Mouse (Mus musculus) lung, postnatal 0 days (tissue): ENCODE measurements around the gene H2afb3. TPM values are rescaled to one million over a fixed set of nuclear protein-coding genes. Genes with fewer than 3 reads are reported as not detected.

Source experiments
- ATAC-seq: fragments of 200-750 bp; cut with Nextera tagmentation; 2 replicates; pipeline ENCODE4 v1.8.0; 2017; ENCODE audit warnings: moderate library complexity
- DNase-seq: peaks from one replicate; pipeline ENCODE4 v3.0.0-alpha.2; 2016; ENCODE audit warnings: low spot score
- H3K27ac ChIP-seq: fragments of 300-500 bp; sonication (generic); 2 replicates; pipeline ENCODE4 v1.5.1; 2014; ENCODE audit warnings: antibody characterized with exemption, mild to moderate bottlenecking, low read length, mixed read lengths
- H3K27me3 ChIP-seq: fragments of 300-500 bp; sonication (generic); replicated peaks from 2 replicates; pipeline ENCODE4 v1.6.1; 2014; ENCODE audit warnings: low read length, mixed read lengths; ENCODE audit not compliant: insufficient read depth
- H3K36me3 ChIP-seq: fragments of 300-500 bp; sonication (generic); 2 replicates; pipeline ENCODE4 v1.6.1; 2014; ENCODE audit warnings: low read length, mixed read lengths; ENCODE audit not compliant: insufficient read depth
- H3K4me1 ChIP-seq: fragments of 300-500 bp; sonication (generic); 2 replicates; pipeline ENCODE4 v1.6.1; 2014; ENCODE audit warnings: antibody characterized with exemption, low read depth, low read length, mixed read lengths; ENCODE audit not compliant: insufficient read depth
- H3K4me2 ChIP-seq: fragments of 300-500 bp; sonication (generic); replicated peaks from 2 replicates; pipeline ENCODE4 v1.6.1; 2014; ENCODE audit warnings: low read depth, mild to moderate bottlenecking, low read length, moderate library complexity, mixed read lengths
- H3K4me3 ChIP-seq: fragments of 300-500 bp; sonication (generic); 2 replicates; pipeline ENCODE4 v1.5.1; 2014; ENCODE audit warnings: low read depth, low read length
- H3K9ac ChIP-seq: fragments of 300-500 bp; sonication (generic); replicated peaks from 2 replicates; pipeline ENCODE4 v1.6.1; 2014; ENCODE audit warnings: low read depth, mild to moderate bottlenecking
- H3K9me3 ChIP-seq: fragments of 300-500 bp; sonication (generic); 2 replicates; pipeline ENCODE4 v1.6.1; 2016; ENCODE audit warnings: low read length, mixed read lengths
- CTCF ChIP-seq: IDR thresholded peaks from 2 replicates; pipeline ENCODE4 v1.5.1; 2016; ENCODE audit warnings: antibody characterized with exemption, mild to moderate bottlenecking
- EP300 ChIP-seq: IDR thresholded peaks from 2 replicates; pipeline ENCODE4 v1.6.1; 2016; ENCODE audit warnings: antibody characterized with exemption, mild to moderate bottlenecking, control low read depth
- WGBS: fragments of 180-500 bp; shearing (Covaris S2); extraction: QIAGEN DNeasy Blood & Tissue Kit; methylation state at CpG from one replicate; pipeline ENCODE4 v1.1.7; 2014; 5-methylcytosine and 5-hydroxymethylcytosine counted together
- polyA plus RNA-seq: library from polyadenylated mRNA; unstranded; fragments of >200 nt; fragmentation: Nextera tagmentation; extraction: Ambion mirVana; gene quantifications from 2 replicates; pipeline ENCODE4 v1.2.1, GENCODE M21; 2015

Gene H2afb3
- polyA plus RNA-seq, 1 experiment from 2014 or later, result not detected

GRCm38 (mm10) chrX:120287502-120287901 is 25.4 kb downstream of the H2afb3 start:
- Histone ChIP-seq H3K4me3 (no peak overlapping the region), H3K9me3 (no peaks in the 10 kb centered on the region), H3K27me3 (no peaks in the 10 kb centered on the region), H3K4me2 (no peak overlapping the region), H3K36me3 (no peaks in the 10 kb centered on the region), H3K27ac (no peak overlapping the region), H3K9ac (no peak overlapping the region), H3K4me1 (no peaks in the 10 kb centered on the region)
- WGBS, result 5% methylated on average over 1 of the region's 1 CpGs
- TF ChIP-seq EP300, result no peak
- TF ChIP-seq CTCF, result 0 out of 2 replicates have a peak, but pooled peaks have one; percentile 8
- ATAC-seq, result no peak
- DNase-seq, result no peak

- Histone ChIP-seq H3K4me1 (no peaks in the 10 kb centered on the region), H3K27me3 (no peaks in the 10 kb centered on the region), H3K36me3 (no peaks in the 10 kb centered on the region), H3K4me2 (no peak overlapping the region), H3K4me3 (no peak overlapping the region), H3K9ac (no peak overlapping the region), H3K9me3 (no peaks in the 10 kb centered on the region), H3K27ac (no peak overlapping the region)
- TF ChIP-seq EP300 (no peak), CTCF (no peak)
- ATAC-seq (no peak), DNase-seq (no peak)
These were observed 27.4 kb downstream of the H2afb3 start for GRCm38 (mm10) chrX:120285522-120285921.

Other genes with a start within 250 kb of the H2afb3 start
- 0.30 and 0.37 TPM in 2 replicates for gene Pcdh11x, start 22.8 kb downstream of the H2afb3 start, polyA plus RNA-seq